21 mouse cellular contexts compared by ENCODE assay signal in genomic region chr1:116577969-116578666, GRCm38 (mm10).
DNase-seq lines count a peak whose midpoint lies in the region; ATAC-seq and TF ChIP-seq lines count a peak whose summit lies in the region.
"Had no signal": no experiment of that assay in that cellular context is flagged by ENCODE, and none has a peak within 500 bp of the region (broad histone marks: within the 10 kb centered on the region; RNA-seq: fewer than 3 reads in every experiment).

No protein-coding gene starts in this region.

- intact Hi-C loops in left cerebral cortex, postnatal 10 days (cut with DNase I): no loop called here

- H3K27ac ChIP-seq in intestine, embryonic 15.5 days: no peak overlapping the region
- H3K27ac ChIP-seq in intestine, embryonic 16.5 days (ENCODE audit: low read length): no peak overlapping the region
- H3K27ac ChIP-seq in stomach, embryonic 14.5 days (ENCODE audit: low read length): peak overlapping the region; percentile 21; the same call in 1 of the 2 replicates
- H3K27ac ChIP-seq in stomach, postnatal 0 days (replicated peaks): no peak overlapping the region
- H3K27ac ChIP-seq: embryonic facial prominence, embryonic 13.5 days; forebrain, embryonic 15.5 days; hindbrain, embryonic 13.5 days; lung, embryonic 15.5 days; midbrain, embryonic 13.5 days; neural tube, embryonic 12.5 days had no signal

- TF ChIP-seq EP300 in stomach, postnatal 0 days (optimal IDR thresholded peaks at IDR 0.05): no peak

- H3K9me3 ChIP-seq in intestine, embryonic 15.5 days: no peaks in the 10 kb centered on the region
- no peaks in the 10 kb centered on the region for H3K9me3 ChIP-seq in intestine, embryonic 16.5 days (ENCODE audit: control insufficient read depth, low read length)
- no peaks in the 10 kb centered on the region for H3K9me3 ChIP-seq in stomach, embryonic 14.5 days (ENCODE audit: control insufficient read depth, low read depth, low read length)
- no peaks in the 10 kb centered on the region for H3K9me3 ChIP-seq in stomach, postnatal 0 days (ENCODE audit: control insufficient read depth, low read length)
- H3K9me3 ChIP-seq: embryonic facial prominence, embryonic 13.5 days; forebrain, embryonic 15.5 days; hindbrain, embryonic 13.5 days; lung, embryonic 15.5 days; midbrain, embryonic 13.5 days; neural tube, embryonic 12.5 days had no signal

- no peak for TF ChIP-seq CTCF in stomach, postnatal 0 days (IDR thresholded peaks at IDR 0.05; ENCODE audit: low read depth)

- H3K9ac ChIP-seq in intestine, embryonic 15.5 days: no peak overlapping the region
- H3K9ac ChIP-seq in intestine, embryonic 16.5 days (ENCODE audit: low read depth, low read length): no peak overlapping the region
- no peak overlapping the region for H3K9ac ChIP-seq in stomach, embryonic 14.5 days (replicated peaks; ENCODE audit: low read depth, low read length)
- no peak overlapping the region for H3K9ac ChIP-seq in stomach, postnatal 0 days (ENCODE audit: low read length)
- H3K9ac ChIP-seq: embryonic facial prominence, embryonic 13.5 days; forebrain, embryonic 15.5 days; hindbrain, embryonic 13.5 days; lung, embryonic 15.5 days; midbrain, embryonic 13.5 days; neural tube, embryonic 12.5 days had no signal

- H3K27me3 ChIP-seq in intestine, embryonic 15.5 days (replicated peaks): no peaks in the 10 kb centered on the region
- H3K27me3 ChIP-seq in intestine, embryonic 16.5 days (replicated peaks; ENCODE audit: control insufficient read depth, insufficient read depth, low read length): no peaks in the 10 kb centered on the region
- no peaks in the 10 kb centered on the region for H3K27me3 ChIP-seq in stomach, embryonic 14.5 days (ENCODE audit: control insufficient read depth, insufficient read depth, low read length)
- no peaks in the 10 kb centered on the region for H3K27me3 ChIP-seq in stomach, postnatal 0 days (ENCODE audit: control insufficient read depth, insufficient read depth, low read length)
- H3K27me3 ChIP-seq: embryonic facial prominence, embryonic 13.5 days; forebrain, embryonic 15.5 days; hindbrain, embryonic 13.5 days; lung, embryonic 15.5 days; midbrain, embryonic 13.5 days; neural tube, embryonic 12.5 days had no signal

- H3K4me1 ChIP-seq in intestine, embryonic 15.5 days (replicated peaks): no peaks in the 10 kb centered on the region
- no peaks in the 10 kb centered on the region for H3K4me1 ChIP-seq in intestine, embryonic 16.5 days (ENCODE audit: control insufficient read depth, insufficient read depth, low read length)
- H3K4me1 ChIP-seq in stomach, embryonic 14.5 days (ENCODE audit: control insufficient read depth, insufficient read depth, low read length): no peaks in the 10 kb centered on the region
- no peaks in the 10 kb centered on the region for H3K4me1 ChIP-seq in stomach, postnatal 0 days (replicated peaks; ENCODE audit: control insufficient read depth, insufficient read depth)
- H3K4me1 ChIP-seq: embryonic facial prominence, embryonic 13.5 days; forebrain, embryonic 15.5 days; hindbrain, embryonic 13.5 days; lung, embryonic 15.5 days; midbrain, embryonic 13.5 days; neural tube, embryonic 12.5 days had no signal

- H3K4me3 ChIP-seq in intestine, embryonic 15.5 days (replicated peaks): no peak overlapping the region
- no peak overlapping the region for H3K4me3 ChIP-seq in intestine, embryonic 16.5 days (ENCODE audit: low read length)
- no peak overlapping the region for H3K4me3 ChIP-seq in stomach, embryonic 14.5 days (ENCODE audit: low read depth, low read length)
- no peak overlapping the region for H3K4me3 ChIP-seq in stomach, postnatal 0 days (ENCODE audit: low read depth, low read length)
- H3K4me3 ChIP-seq: embryonic facial prominence, embryonic 13.5 days; forebrain, embryonic 15.5 days; hindbrain, embryonic 13.5 days; lung, embryonic 15.5 days; midbrain, embryonic 13.5 days; neural tube, embryonic 12.5 days had no signal

- no peaks in the 10 kb centered on the region for H3K36me3 ChIP-seq in intestine, embryonic 15.5 days
- no peaks in the 10 kb centered on the region for H3K36me3 ChIP-seq in intestine, embryonic 16.5 days (ENCODE audit: control insufficient read depth, insufficient read depth, low read length)
- H3K36me3 ChIP-seq in stomach, embryonic 14.5 days (ENCODE audit: control insufficient read depth, insufficient read depth, low read length): no peaks in the 10 kb centered on the region
- H3K36me3 ChIP-seq in stomach, postnatal 0 days (ENCODE audit: control insufficient read depth, insufficient read depth, low read length): no peaks in the 10 kb centered on the region
- H3K36me3 ChIP-seq: embryonic facial prominence, embryonic 13.5 days; forebrain, embryonic 15.5 days; hindbrain, embryonic 13.5 days; lung, embryonic 15.5 days; midbrain, embryonic 13.5 days; neural tube, embryonic 12.5 days had no signal

- no peak overlapping the region for H3K4me2 ChIP-seq in intestine, embryonic 15.5 days (replicated peaks)
- H3K4me2 ChIP-seq in intestine, embryonic 16.5 days (ENCODE audit: low read depth, low read length): no peak overlapping the region
- no peak overlapping the region for H3K4me2 ChIP-seq in stomach, embryonic 14.5 days (replicated peaks; ENCODE audit: low read depth, low read length)
- no peak overlapping the region for H3K4me2 ChIP-seq in stomach, postnatal 0 days (replicated peaks; ENCODE audit: low read depth)
- H3K4me2 ChIP-seq: embryonic facial prominence, embryonic 13.5 days; forebrain, embryonic 15.5 days; heart, embryonic 11.5 days; hindbrain, embryonic 13.5 days; liver, embryonic 11.5 days; lung, embryonic 15.5 days; midbrain, embryonic 13.5 days; neural tube, embryonic 12.5 days had no signal

- WGBS in intestine, embryonic 15.5 days: 56% methylated on average over 4 of the region's 4 CpGs
- WGBS in intestine, embryonic 16.5 days: 62% methylated on average over 4 of the region's 4 CpGs
- WGBS in stomach, embryonic 14.5 days: 52% methylated on average over 4 of the region's 4 CpGs
- WGBS in stomach, postnatal 0 days: 54% methylated on average over 4 of the region's 4 CpGs

- 0 out of 2 replicates have a peak, but pooled peaks have one; percentile 36 for ATAC-seq in intestine, embryonic 15.5 days
- ATAC-seq in intestine, embryonic 16.5 days: no peak
- ATAC-seq in stomach, embryonic 14.5 days (ENCODE audit: insufficient number of reproducible peaks, insufficient read depth, low FRiP score, low read depth): peak; percentile 61; the same call in 1 of the 2 replicates
- no peak for ATAC-seq in stomach, postnatal 0 days (ENCODE audit: low FRiP score, low TSS enrichment)
- ATAC-seq: forebrain, embryonic 15.5 days; midbrain, embryonic 13.5 days had no signal

- DNase-seq in layer of hippocampus, adult 11-12 months (ENCODE audit: low spot score): peak; percentile 4
- DNase-seq in layer of hippocampus, postnatal 25 days (ENCODE audit: extremely low spot score in 1 of 2, low spot score in 1 of 2): no peak
- DNase-seq in stomach, postnatal 0 days (ENCODE audit: low spot score): no peak
- no peak for DNase-seq in left cerebral cortex, postnatal 10 days (ENCODE audit: extremely low spot score in 1 of 2, low spot score in 2 of 2)
- DNase-seq: cerebellum, adult 9-11 months; heart, postnatal 10 days; kidney, postnatal 36 days; layer of hippocampus, postnatal 36 days; thymus, adult 18-20 months; thymus, postnatal 4 days had no signal

Comparison
In these comparisons a context has a peak if more than half of its experiments do, and no peak if none do; other contexts are left out.
1. ATAC-seq: peak in intestine, embryonic 15.5 days (single experiment) and stomach, embryonic 14.5 days (single experiment); none in intestine, embryonic 16.5 days (single experiment) and stomach, postnatal 0 days (single experiment).